Mouse (Mus musculus) heart, embryonic 10.5 days (tissue): ENCODE results near the gene Oscar. TPM values are rescaled to one million over a fixed set of nuclear protein-coding genes. Genes with fewer than 3 reads are reported as not detected.
A peak's percentile ranks its signal among the peaks of the same experiment; 100 is the strongest.

Experiments
- DNase-seq: peaks from one replicate; pipeline ENCODE4 v3.0.0-alpha.2; 2017; ENCODE audit warnings: low spot score
- H3K27ac ChIP-seq: fragments of 300-500 bp; sonication (generic); 2 replicates; pipeline ENCODE4 v1.5.1; 2016; ENCODE audit warnings: mild to moderate bottlenecking
- H3K27me3 ChIP-seq: fragments of 300-500 bp; sonication (generic); 2 replicates; pipeline ENCODE4 v1.6.1; 2016; ENCODE audit warnings: mild to moderate bottlenecking; ENCODE audit not compliant: poor library complexity, insufficient read depth, severe bottlenecking
- H3K36me3 ChIP-seq: fragments of 300-500 bp; sonication (generic); 2 replicates; pipeline ENCODE4 v1.6.1; 2016; ENCODE audit warnings: mild to moderate bottlenecking, moderate library complexity
- H3K4me1 ChIP-seq: fragments of 300-500 bp; sonication (generic); 2 replicates; pipeline ENCODE4 v1.6.1; 2016; ENCODE audit warnings: mild to moderate bottlenecking
- H3K4me3 ChIP-seq: fragments of 300-500 bp; sonication (generic); 2 replicates; pipeline ENCODE4 v1.5.1; 2016; ENCODE audit warnings: mild to moderate bottlenecking, moderate library complexity
- H3K9me3 ChIP-seq: fragments of 300-500 bp; sonication (generic); 2 replicates; pipeline ENCODE4 v1.6.1; 2016; ENCODE audit warnings: mild to moderate bottlenecking, moderate library complexity
- WGBS: fragments of 180-500 bp; shearing (Covaris S2); methylation state at CpG from one replicate; pipeline ENCODE4 v1.1.7; 2016; 5-methylcytosine and 5-hydroxymethylcytosine counted together
- polyA plus RNA-seq: library from polyadenylated mRNA; unstranded; fragments of >200 nt; fragmentation: Nextera tagmentation; extraction: Ambion mirVana; gene quantifications from 2 replicates; pipeline ENCODE4 v1.2.1, GENCODE M21; 2016

Gene Oscar
- 0.16 and 0.27 TPM in 2 replicates for polyA plus RNA-seq

GRCm38 (mm10) chr7:3616057-3616388 is at the start of gene Oscar:
Gene Oscar (minus strand): TSS chr7:3616157.
- 76% methylated on average over 4 of the region's 4 CpGs for WGBS
- H3K27ac ChIP-seq, result no peak within 1 kb of the TSS

GRCm38 (mm10) chr7:3665215-3666114 is 49.5 kb upstream of the Oscar start, which contains the start of gene Leng1:
Gene Leng1 (minus strand): TSS chr7:3665840.
- DNase-seq, result peak; percentile 99
- WGBS, result 3% methylated on average over 45 of the region's 45 CpGs
- Histone ChIP-seq H3K36me3 (peaks cover 33% of the 10 kb centered on the region), H3K27ac (peak within 1 kb of the TSS; percentile 92), H3K4me3 (peak within 1 kb of the TSS; percentile 80), H3K4me1 (peaks cover 28% of the 10 kb centered on the region), H3K9me3 (no peaks in the 10 kb centered on the region), H3K27me3 (no peaks in the 10 kb centered on the region)

More at GRCm38 (mm10) chr7:3616057-3616388, at the start of gene Oscar:
- Histone ChIP-seq H3K36me3 (peaks cover 24% of the 10 kb centered on the region), H3K4me3 (peak within 1 kb of the TSS; percentile 87), H3K4me1 (peaks cover 6% of the 10 kb centered on the region; the same call in 1 of the 2 replicates), H3K27me3 (no peaks in the 10 kb centered on the region), H3K9me3 (no peaks in the 10 kb centered on the region)
- DNase-seq, result no peak

- DNase-seq, result peak; percentile 78
Measured at GRCm38 (mm10) chr7:3664524-3665214, 48.7 kb upstream of the Oscar start.

GRCm38 (mm10) chr7:3658578-3658977 is 42.6 kb upstream of the Oscar start:
- peaks cover 7% of the 10 kb centered on the region for H3K4me1 ChIP-seq
- DNase-seq, result no peak
- H3K9me3 ChIP-seq, result no peaks in the 10 kb centered on the region
- no peak overlapping the region for H3K27ac ChIP-seq
- H3K4me3 ChIP-seq, result no peak overlapping the region
- no peaks in the 10 kb centered on the region for H3K27me3 ChIP-seq
- H3K36me3 ChIP-seq, result peaks cover 99% of the 10 kb centered on the region
- 92% methylated on average over 14 of the region's 14 CpGs for WGBS

More at GRCm38 (mm10) chr7:3664524-3665214, 48.7 kb upstream of the Oscar start:
- no peaks in the 10 kb centered on the region for H3K9me3 ChIP-seq
- 30% methylated on average over 15 of the region's 15 CpGs for WGBS
- H3K27me3 ChIP-seq, result no peaks in the 10 kb centered on the region
- peak overlapping the region; percentile 80 for H3K4me3 ChIP-seq
- H3K27ac ChIP-seq, result peak overlapping the region; percentile 92
- H3K4me1 ChIP-seq, result peaks cover 28% of the 10 kb centered on the region
- peaks cover 40% of the 10 kb centered on the region for H3K36me3 ChIP-seq

- no peak for DNase-seq
- peaks cover 100% of the 10 kb centered on the region for H3K36me3 ChIP-seq
- no peaks in the 10 kb centered on the region for H3K9me3 ChIP-seq
- no peaks in the 10 kb centered on the region for H3K27me3 ChIP-seq
- no peak overlapping the region for H3K4me3 ChIP-seq
- peaks cover 6% of the 10 kb centered on the region; the same call in 1 of the 2 replicates for H3K4me1 ChIP-seq
- 79% methylated on average over 4 of the region's 4 CpGs for WGBS
- no peak overlapping the region for H3K27ac ChIP-seq
Measured at GRCm38 (mm10) chr7:3656966-3657365, 41.0 kb upstream of the Oscar start.

- Histone ChIP-seq H3K4me1 (peaks cover 29% of the 10 kb centered on the region), H3K9me3 (no peaks in the 10 kb centered on the region), H3K27me3 (no peaks in the 10 kb centered on the region), H3K4me3 (peak overlapping the region; percentile 98), H3K36me3 (peaks cover 33% of the 10 kb centered on the region), H3K27ac (peak overlapping the region; percentile 98; the same call in 1 of the 2 replicates)
- DNase-seq, result no peak
- 62% methylated on average over 4 of the region's 4 CpGs for WGBS
Measured at GRCm38 (mm10) chr7:3646641-3647040, 30.7 kb upstream of the Oscar start.

GRCm38 (mm10) chr7:3646188-3646587 is 30.2 kb upstream of the Oscar start:
- H3K36me3 ChIP-seq, result peaks cover 33% of the 10 kb centered on the region
- no peak for DNase-seq
- peak overlapping the region; percentile 98 for H3K4me3 ChIP-seq
- peaks cover 29% of the 10 kb centered on the region for H3K4me1 ChIP-seq
- peak overlapping the region; percentile 98 for H3K27ac ChIP-seq
- no peaks in the 10 kb centered on the region for H3K9me3 ChIP-seq
- WGBS, result 21% methylated on average over 9 of the region's 9 CpGs
- H3K27me3 ChIP-seq, result no peaks in the 10 kb centered on the region

- WGBS, result under 1% methylated on average over 45 of the region's 58 CpGs
- no peak for DNase-seq
- Histone ChIP-seq H3K27ac (peak overlapping the region; percentile 98), H3K36me3 (peaks cover 33% of the 10 kb centered on the region), H3K4me1 (peaks cover 29% of the 10 kb centered on the region), H3K27me3 (no peaks in the 10 kb centered on the region), H3K4me3 (peak overlapping the region; percentile 98), H3K9me3 (no peaks in the 10 kb centered on the region)
Measured at GRCm38 (mm10) chr7:3645488-3646025, 29.6 kb upstream of the Oscar start.

GRCm38 (mm10) chr7:3644672-3645487 is 28.9 kb upstream of the Oscar start, which contains the start of gene Cnot3:
Gene Cnot3 (plus strand): TSS chr7:3645268.
- H3K4me3 ChIP-seq, result peak within 1 kb of the TSS; percentile 98
- H3K4me1 ChIP-seq, result peaks cover 29% of the 10 kb centered on the region
- no peaks in the 10 kb centered on the region for H3K9me3 ChIP-seq
- under 1% methylated on average over 58 of the region's 58 CpGs for WGBS
- peak within 1 kb of the TSS; percentile 98 for H3K27ac ChIP-seq
- no peaks in the 10 kb centered on the region for H3K27me3 ChIP-seq
- DNase-seq, result peak; percentile 100
- peaks cover 33% of the 10 kb centered on the region for H3K36me3 ChIP-seq

GRCm38 (mm10) chr7:3644348-3644671 is 28.4 kb upstream of the Oscar start:
- Histone ChIP-seq H3K4me1 (peaks cover 26% of the 10 kb centered on the region), H3K36me3 (peaks cover 35% of the 10 kb centered on the region), H3K4me3 (peak overlapping the region; percentile 98), H3K9me3 (no peaks in the 10 kb centered on the region), H3K27ac (peak overlapping the region; percentile 98; the same call in 1 of the 2 replicates), H3K27me3 (no peaks in the 10 kb centered on the region)
- under 1% methylated on average over 11 of the region's 11 CpGs for whole genome bisulfite sequencing
- no peak for DNase-seq

GRCm38 (mm10) chr7:3643843-3644242 is 27.9 kb upstream of the Oscar start:
- H3K9me3 ChIP-seq, result no peaks in the 10 kb centered on the region
- 0 out of 2 replicates have a peak overlapping the region, but pooled peaks have one; percentile 2 for H3K27ac ChIP-seq
- DNase-seq, result no peak
- H3K27me3 ChIP-seq, result no peaks in the 10 kb centered on the region
- peak overlapping the region; percentile 98 for H3K4me3 ChIP-seq
- H3K36me3 ChIP-seq, result peaks cover 36% of the 10 kb centered on the region
- H3K4me1 ChIP-seq, result peaks cover 23% of the 10 kb centered on the region
- WGBS, result 24% methylated on average over 9 of the region's 9 CpGs

GRCm38 (mm10) chr7:3643412-3643811 is 27.5 kb upstream of the Oscar start:
- DNase-seq, result no peak
- H3K4me3 ChIP-seq, result no peak overlapping the region
- 65% methylated on average over 5 of the region's 5 CpGs for WGBS
- peaks cover 22% of the 10 kb centered on the region for H3K4me1 ChIP-seq
- no peaks in the 10 kb centered on the region for H3K9me3 ChIP-seq
- no peaks in the 10 kb centered on the region for H3K27me3 ChIP-seq
- no peak overlapping the region for H3K27ac ChIP-seq
- peaks cover 39% of the 10 kb centered on the region for H3K36me3 ChIP-seq
